Mouse (Mus musculus): ENCODE data around the gene Zwilch. TPM values are rescaled to one million over a fixed set of nuclear protein-coding genes. Genes with fewer than 3 reads are reported as not detected.
"Not testable (repeated sequence)": the region's sequence is repeated elsewhere in the genome, so short reads cannot be mapped to it uniquely, and the experiment has no call there.

Gene Zwilch
- total RNA-seq, 1 experiment: 99.2 TPM

DNA sequence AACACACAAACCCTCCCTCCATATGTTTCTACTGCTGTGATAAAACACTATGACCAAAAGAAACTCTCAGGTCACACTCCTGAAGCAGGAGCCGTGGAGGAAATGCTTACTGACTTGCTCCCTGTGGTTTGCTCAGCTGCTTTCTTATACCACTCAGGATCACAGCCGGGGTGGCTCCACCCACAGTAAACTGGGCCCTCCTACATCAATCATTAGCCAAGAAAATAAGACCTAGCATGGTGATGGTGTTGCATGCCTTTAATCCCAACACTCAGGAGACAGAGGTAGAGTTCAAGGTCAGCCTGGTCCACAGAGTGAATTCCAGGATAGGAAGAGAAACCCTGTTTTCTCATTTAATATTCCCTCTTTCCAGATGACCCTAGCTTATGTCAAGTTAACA is 27.0 kb upstream of the Zwilch start:
- TF ChIP-seq MAFK (IDR thresholded peaks at IDR 0.05; ENCODE audit: insufficient read depth, low read depth, low read length) (no peak), ZNF384 (IDR thresholded peaks at IDR 0.05; ENCODE audit: low read depth, low read length) (no peak)
- in situ Hi-C loops (cut with MboI; ENCODE audit: low sequenced_read_pairs in 2 of 2, unreplicated experiment in 2 of 2): no loop called here
- Histone ChIP-seq H3K4me1 (ENCODE audit: control insufficient read depth in 2 of 2, insufficient read depth in 2 of 2, low read length in 2 of 2, poor library complexity in 1 of 2) (peaks cover 15 to 44% of the 10 kb centered on the region in 2 experiments), H3K9me3 (ENCODE audit: control insufficient read depth, insufficient read depth, low read depth, low read length) (no peaks in the 10 kb centered on the region), H3K4me3 (ENCODE audit: insufficient read depth in 1 of 2, low read depth in 1 of 2, low read length in 2 of 2, poor library complexity in 1 of 2, severe bottlenecking in 1 of 2) (no peak overlapping the region), H3K27ac (ENCODE audit: insufficient read depth, low read depth, low read length, poor library complexity, severe bottlenecking) (peak overlapping the region; percentile 88; the same call in 1 of the 2 replicates), H3K36me3 (ENCODE audit: control insufficient read depth, insufficient read depth, low read length, poor library complexity, severe bottlenecking) (peaks cover 3% of the 10 kb centered on the region; the same call in 1 of the 2 replicates), H3K9ac (ENCODE audit: insufficient read depth, low read depth, low read length, poor library complexity, severe bottlenecking) (no peak overlapping the region)
- DNase-seq (ENCODE audit: low read depth, low spot score): no peak

DNA sequence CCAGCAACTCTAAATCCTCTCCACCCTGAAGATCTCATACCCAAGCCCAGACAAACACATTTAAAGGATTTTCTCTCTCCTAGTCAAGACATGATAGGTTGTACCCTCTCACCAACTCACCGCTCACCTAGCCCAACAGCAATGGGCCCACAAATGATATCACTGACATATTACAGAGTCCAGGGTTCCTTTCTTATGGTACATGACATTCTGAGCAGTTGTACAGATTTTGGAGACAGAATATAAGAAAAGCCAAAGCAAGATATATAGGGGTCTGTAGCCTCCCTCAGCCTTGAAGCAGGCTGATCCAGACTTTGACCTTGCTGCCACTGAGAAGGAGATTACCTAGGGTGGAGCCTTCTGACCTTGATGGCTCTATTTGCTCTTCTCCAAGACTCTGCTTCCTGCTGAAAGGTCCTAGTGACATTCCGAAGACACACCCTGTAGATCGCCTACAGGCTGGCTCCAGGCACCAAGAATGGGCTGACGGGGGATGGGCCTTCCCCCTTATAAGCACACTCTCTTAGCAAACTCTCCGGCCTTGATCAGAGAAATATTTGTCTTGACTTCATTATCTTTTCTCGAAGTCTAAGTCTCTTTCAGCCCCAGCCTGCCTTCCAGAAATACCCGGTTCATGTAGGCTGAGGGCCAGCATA is 26.0 kb upstream of the Zwilch start:
- H3K36me3 ChIP-seq (ENCODE audit: control insufficient read depth, insufficient read depth, low read length, poor library complexity, severe bottlenecking); H3K4me3 ChIP-seq (ENCODE audit: insufficient read depth in 1 of 2, low read depth in 1 of 2, low read length in 2 of 2, poor library complexity in 1 of 2, severe bottlenecking in 1 of 2); DNase-seq (ENCODE audit: low read depth, low spot score); in situ Hi-C loops (cut with MboI; ENCODE audit: low sequenced_read_pairs in 2 of 2, unreplicated experiment in 2 of 2); H3K9me3 ChIP-seq (ENCODE audit: control insufficient read depth, insufficient read depth, low read depth, low read length); H3K9ac ChIP-seq (ENCODE audit: insufficient read depth, low read depth, low read length, poor library complexity, severe bottlenecking): not testable (repeated sequence)
- 0 out of 2 replicates have a peak, but pooled peaks have one; percentile 29 for TF ChIP-seq CHD2 (IDR thresholded peaks at IDR 0.05; ENCODE audit: low read depth, low read length)
- Histone ChIP-seq H3K27ac (ENCODE audit: insufficient read depth, low read depth, low read length, poor library complexity, severe bottlenecking) (peak overlapping the region; percentile 88), H3K4me1 (ENCODE audit: control insufficient read depth in 2 of 2, insufficient read depth in 2 of 2, low read length in 2 of 2, poor library complexity in 1 of 2) (peaks cover 15 to 44% of the 10 kb centered on the region in 2 experiments)

DNA sequence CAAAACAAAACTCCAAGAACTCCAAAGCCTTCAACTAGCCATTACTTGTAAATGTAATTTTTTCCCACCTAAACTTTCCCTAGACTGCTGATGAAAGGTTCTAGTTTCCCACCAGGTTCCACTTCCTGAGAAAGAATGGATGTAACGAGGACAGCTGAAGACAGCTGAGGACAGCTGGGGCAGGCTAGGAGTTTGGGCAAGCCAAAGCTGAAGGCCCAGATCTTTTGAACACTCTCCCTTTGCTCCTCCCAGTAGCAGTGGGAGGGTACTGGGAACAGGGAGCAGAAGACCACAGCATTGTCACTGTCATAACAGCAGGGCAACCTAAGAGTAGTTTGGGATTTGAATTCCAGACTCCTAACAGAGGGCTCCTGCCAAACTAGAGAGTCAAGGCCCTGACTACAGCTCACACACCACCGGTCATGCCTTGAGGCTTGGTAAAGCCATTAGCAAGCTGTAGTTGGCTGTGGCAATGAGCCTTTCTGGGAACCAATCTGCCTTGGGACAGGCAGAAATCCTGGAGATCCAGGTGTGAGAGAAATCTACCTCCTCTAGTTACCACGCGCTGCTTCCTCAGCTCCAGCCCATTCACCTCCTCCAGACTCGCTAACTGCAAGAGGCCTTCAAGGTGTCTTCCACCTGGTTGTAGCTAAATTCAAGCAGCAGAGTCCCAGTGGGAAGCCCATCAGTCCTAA is 25.3 kb upstream of the Zwilch start:
- TF ChIP-seq HCFC1 (IDR thresholded peaks at IDR 0.05; ENCODE audit: borderline replicate concordance, insufficient read depth, low read length) (no peak), ZNF384 (IDR thresholded peaks at IDR 0.05; ENCODE audit: low read depth, low read length) (no peak), CHD2 (IDR thresholded peaks at IDR 0.05; ENCODE audit: low read depth, low read length) (no peak), ZC3H11A (IDR thresholded peaks at IDR 0.05; ENCODE audit: borderline replicate concordance, low read depth, low read length) (no peak), MAFK (IDR thresholded peaks at IDR 0.05; ENCODE audit: insufficient read depth, low read depth, low read length) (no peak)
- peaks cover 8% of the 10 kb centered on the region; the same call in 1 of the 2 replicates for H3K36me3 ChIP-seq (ENCODE audit: control insufficient read depth, insufficient read depth, low read length, poor library complexity, severe bottlenecking)
- DNase-seq (ENCODE audit: low read depth, low spot score): no peak
- H3K9me3 ChIP-seq (ENCODE audit: control insufficient read depth, insufficient read depth, low read depth, low read length): no peaks in the 10 kb centered on the region
- peak overlapping the region; percentile 84 for H3K27ac ChIP-seq (ENCODE audit: insufficient read depth, low read depth, low read length, poor library complexity, severe bottlenecking)
- no peak overlapping the region; the same call in 1 of the 2 replicates for H3K9ac ChIP-seq (ENCODE audit: insufficient read depth, low read depth, low read length, poor library complexity, severe bottlenecking)
- H3K4me1 ChIP-seq (ENCODE audit: control insufficient read depth in 2 of 2, insufficient read depth in 2 of 2, low read length in 2 of 2, poor library complexity in 1 of 2): peaks cover 15 to 44% of the 10 kb centered on the region in 2 experiments
- no peak overlapping the region for H3K4me3 ChIP-seq (ENCODE audit: insufficient read depth in 1 of 2, low read depth in 1 of 2, low read length in 2 of 2, poor library complexity in 1 of 2, severe bottlenecking in 1 of 2)
- in situ Hi-C loops (cut with MboI; ENCODE audit: low sequenced_read_pairs in 2 of 2, unreplicated experiment in 2 of 2): no loop called here

DNA sequence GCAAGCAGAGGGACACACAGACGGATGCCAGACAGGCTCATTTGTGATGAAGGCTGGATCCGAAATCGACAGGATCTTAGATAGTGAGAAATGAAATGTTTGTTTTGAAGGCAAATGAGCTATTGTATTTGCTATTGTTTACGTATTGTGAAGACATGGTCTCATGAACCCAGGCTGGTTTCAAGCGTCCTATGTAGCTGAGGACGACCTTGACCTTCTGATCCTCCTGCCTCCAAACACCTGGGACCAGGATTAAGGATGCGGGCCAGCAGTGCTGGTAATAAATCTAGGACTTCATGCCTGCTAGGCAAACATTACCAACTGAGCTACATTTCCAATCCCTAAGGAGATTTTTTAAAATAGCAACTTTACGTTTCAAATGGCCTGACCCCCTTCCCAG is 24.6 kb upstream of the Zwilch start:
- H3K27ac ChIP-seq (ENCODE audit: insufficient read depth, low read depth, low read length, poor library complexity, severe bottlenecking): peak overlapping the region; percentile 84; the same call in 1 of the 2 replicates
- H3K9me3 ChIP-seq (ENCODE audit: control insufficient read depth, insufficient read depth, low read depth, low read length): no peaks in the 10 kb centered on the region
- no peak overlapping the region for H3K4me3 ChIP-seq (ENCODE audit: insufficient read depth in 1 of 2, low read depth in 1 of 2, low read length in 2 of 2, poor library complexity in 1 of 2, severe bottlenecking in 1 of 2)
- in situ Hi-C loops (cut with MboI; ENCODE audit: low sequenced_read_pairs in 2 of 2, unreplicated experiment in 2 of 2): no loop called here
- peaks cover 15 to 44% of the 10 kb centered on the region in 2 experiments for H3K4me1 ChIP-seq (ENCODE audit: control insufficient read depth in 2 of 2, insufficient read depth in 2 of 2, low read length in 2 of 2, poor library complexity in 1 of 2)
- DNase-seq (ENCODE audit: low read depth, low spot score): no peak
- H3K9ac ChIP-seq (ENCODE audit: insufficient read depth, low read depth, low read length, poor library complexity, severe bottlenecking): no peak overlapping the region
- H3K36me3 ChIP-seq (ENCODE audit: control insufficient read depth, insufficient read depth, low read length, poor library complexity, severe bottlenecking): peaks cover 13% of the 10 kb centered on the region; the same call in 1 of the 2 replicates
- TF ChIP-seq ZNF384 (IDR thresholded peaks at IDR 0.05; ENCODE audit: low read depth, low read length): no peak
- no peak for TF ChIP-seq HCFC1 (IDR thresholded peaks at IDR 0.05; ENCODE audit: borderline replicate concordance, insufficient read depth, low read length)
- TF ChIP-seq CHD2 (IDR thresholded peaks at IDR 0.05; ENCODE audit: low read depth, low read length): no peak
- TF ChIP-seq ZC3H11A (IDR thresholded peaks at IDR 0.05; ENCODE audit: borderline replicate concordance, low read depth, low read length): no peak
- no peak for TF ChIP-seq MAFK (IDR thresholded peaks at IDR 0.05; ENCODE audit: insufficient read depth, low read depth, low read length)
